Mouse (Mus musculus): ENCODE measurements around the gene Trim8. TPM values are rescaled to one million over a fixed set of nuclear protein-coding genes. Genes with fewer than 3 reads are reported as not detected.

The Trim8 gene
- polyA plus RNA-seq, 1 experiment from 2014 or later, result 30.5 TPM

GRCm38 (mm10) chr19:46531071-46532030 is 29.8 kb downstream of the Trim8 start:
- ATAC-seq (replicated peaks; ENCODE audit: low FRiP score, low read depth), result no peak
- H3K4me2 ChIP-seq (ENCODE audit: low read length), result peak overlapping the region; percentile 39
- H3K27me3 ChIP-seq (ENCODE audit: insufficient read depth, low read length), result no peaks in the 10 kb centered on the region
- no peaks in the 10 kb centered on the region for H3K36me3 ChIP-seq (ENCODE audit: insufficient read depth, low read length)
- WGBS, result 12% methylated on average over 16 of the region's 16 CpGs
- no peaks in the 10 kb centered on the region for H3K9me3 ChIP-seq (replicated peaks; ENCODE audit: low read length)
- DNase-seq (ENCODE audit: low spot score), result peak; percentile 64
- H3K4me1 ChIP-seq (replicated peaks; ENCODE audit: insufficient read depth, low read length), result peaks cover 72% of the 10 kb centered on the region
- peak overlapping the region; percentile 31; the same call in 1 of the 2 replicates for H3K9ac ChIP-seq (ENCODE audit: low read depth, low read length)
- H3K27ac ChIP-seq, result peak overlapping the region; percentile 86
- H3K4me3 ChIP-seq (replicated peaks; ENCODE audit: low read depth, low read length), result no peak overlapping the region
- TF ChIP-seq CTCF (IDR thresholded peaks at IDR 0.05; ENCODE audit: low read depth), result peak; percentile 32; the same call in 1 of the 2 replicates

- Histone ChIP-seq H3K9me3 (replicated peaks; ENCODE audit: low read length) (no peaks in the 10 kb centered on the region), H3K27ac (peak overlapping the region; percentile 86), H3K4me1 (replicated peaks; ENCODE audit: insufficient read depth, low read length) (peaks cover 68% of the 10 kb centered on the region), H3K36me3 (ENCODE audit: insufficient read depth, low read length) (no peaks in the 10 kb centered on the region), H3K4me2 (ENCODE audit: low read length) (0 out of 2 replicates have a peak overlapping the region, but pooled peaks have one; percentile 14), H3K27me3 (ENCODE audit: insufficient read depth, low read length) (no peaks in the 10 kb centered on the region), H3K9ac (ENCODE audit: low read depth, low read length) (no peak overlapping the region), H3K4me3 (replicated peaks; ENCODE audit: low read depth, low read length) (no peak overlapping the region)
- 10% methylated on average over 10 of the region's 10 CpGs for WGBS
- TF ChIP-seq CTCF (IDR thresholded peaks at IDR 0.05; ENCODE audit: low read depth), result no peak; the same call in 1 of the 2 replicates
- ATAC-seq (replicated peaks; ENCODE audit: low FRiP score, low read depth), result peak; percentile 26
- peak; percentile 82 for DNase-seq (ENCODE audit: low spot score)
Measured at GRCm38 (mm10) chr19:46532031-46532688, 30.7 kb downstream of the Trim8 start.

GRCm38 (mm10) chr19:46533066-46533465 is 31.6 kb downstream of the Trim8 start:
- Histone ChIP-seq H3K4me3 (replicated peaks; ENCODE audit: low read depth, low read length) (no peak overlapping the region), H3K27ac (peak overlapping the region; percentile 86), H3K9ac (ENCODE audit: low read depth, low read length) (no peak overlapping the region), H3K9me3 (replicated peaks; ENCODE audit: low read length) (no peaks in the 10 kb centered on the region), H3K27me3 (ENCODE audit: insufficient read depth, low read length) (no peaks in the 10 kb centered on the region), H3K4me1 (replicated peaks; ENCODE audit: insufficient read depth, low read length) (peaks cover 60% of the 10 kb centered on the region), H3K4me2 (ENCODE audit: low read length) (no peak overlapping the region), H3K36me3 (ENCODE audit: insufficient read depth, low read length) (no peaks in the 10 kb centered on the region)
- peak; percentile 52 for DNase-seq (ENCODE audit: low spot score)
- 46% methylated on average over 4 of the region's 4 CpGs for WGBS
- no peak for TF ChIP-seq CTCF (IDR thresholded peaks at IDR 0.05; ENCODE audit: low read depth)
- ATAC-seq (replicated peaks; ENCODE audit: low FRiP score, low read depth), result no peak

GRCm38 (mm10) chr19:46533525-46533924 is 32.0 kb downstream of the Trim8 start:
- Histone ChIP-seq H3K4me3 (replicated peaks; ENCODE audit: low read depth, low read length) (no peak overlapping the region), H3K9ac (ENCODE audit: low read depth, low read length) (no peak overlapping the region), H3K9me3 (replicated peaks; ENCODE audit: low read length) (no peaks in the 10 kb centered on the region), H3K27ac (peak overlapping the region; percentile 86), H3K36me3 (ENCODE audit: insufficient read depth, low read length) (no peaks in the 10 kb centered on the region), H3K4me1 (replicated peaks; ENCODE audit: insufficient read depth, low read length) (peaks cover 56% of the 10 kb centered on the region), H3K27me3 (ENCODE audit: insufficient read depth, low read length) (no peaks in the 10 kb centered on the region), H3K4me2 (ENCODE audit: low read length) (no peak overlapping the region)
- no peak for TF ChIP-seq CTCF (IDR thresholded peaks at IDR 0.05; ENCODE audit: low read depth)
- DNase-seq (ENCODE audit: low spot score), result no peak
- no peak for ATAC-seq (replicated peaks; ENCODE audit: low FRiP score, low read depth)
- 42% methylated on average over 5 of the region's 5 CpGs for WGBS

GRCm38 (mm10) chr19:46534542-46535098 is 33.1 kb downstream of the Trim8 start:
- Histone ChIP-seq H3K27me3 (ENCODE audit: insufficient read depth, low read length) (no peaks in the 10 kb centered on the region), H3K9me3 (replicated peaks; ENCODE audit: low read length) (no peaks in the 10 kb centered on the region), H3K4me2 (ENCODE audit: low read length) (no peak overlapping the region), H3K4me1 (replicated peaks; ENCODE audit: insufficient read depth, low read length) (peaks cover 45% of the 10 kb centered on the region), H3K27ac (peak overlapping the region; percentile 22; the same call in 1 of the 2 replicates), H3K9ac (ENCODE audit: low read depth, low read length) (no peak overlapping the region), H3K36me3 (ENCODE audit: insufficient read depth, low read length) (no peaks in the 10 kb centered on the region), H3K4me3 (replicated peaks; ENCODE audit: low read depth, low read length) (no peak overlapping the region)
- DNase-seq (ENCODE audit: low spot score) (no peak), ATAC-seq (replicated peaks; ENCODE audit: low FRiP score, low read depth) (no peak)
- 34% methylated on average over 6 of the region's 6 CpGs for WGBS
- no peak for TF ChIP-seq CTCF (IDR thresholded peaks at IDR 0.05; ENCODE audit: low read depth)

GRCm38 (mm10) chr19:46537357-46537756 is 35.9 kb downstream of the Trim8 start:
- 93% methylated on average over 9 of the region's 9 CpGs for WGBS
- no peak overlapping the region for H3K4me3 ChIP-seq (replicated peaks; ENCODE audit: low read depth, low read length)
- ATAC-seq (replicated peaks; ENCODE audit: low FRiP score, low read depth), result no peak

More at GRCm38 (mm10) chr19:46537357-46537756, 35.9 kb downstream of the Trim8 start:
- no peak for DNase-seq (ENCODE audit: low spot score)
- TF ChIP-seq CTCF (IDR thresholded peaks at IDR 0.05; ENCODE audit: low read depth), result no peak
- Histone ChIP-seq H3K4me1 (replicated peaks; ENCODE audit: insufficient read depth, low read length) (peaks cover 19% of the 10 kb centered on the region), H3K27ac (no peak overlapping the region), H3K36me3 (ENCODE audit: insufficient read depth, low read length) (peaks cover 14% of the 10 kb centered on the region), H3K9me3 (replicated peaks; ENCODE audit: low read length) (no peaks in the 10 kb centered on the region), H3K9ac (ENCODE audit: low read depth, low read length) (no peak overlapping the region), H3K27me3 (ENCODE audit: insufficient read depth, low read length) (no peaks in the 10 kb centered on the region), H3K4me2 (ENCODE audit: low read length) (no peak overlapping the region)
